Mouse (Mus musculus) intestine, embryonic 15.5 days (tissue): ENCODE measurements around the gene Krtap4-1. TPM values are rescaled to one million over a fixed set of nuclear protein-coding genes. Genes with fewer than 3 reads are reported as not detected.

Experiments
- ATAC-seq: fragments of 200-750 bp; cut with Nextera tagmentation; 2 replicates; pipeline ENCODE4 v1.8.0; 2017; ENCODE audit warnings: moderate TSS enrichment, moderate library complexity
- H3K27ac ChIP-seq: fragments of 300-500 bp; sonication (generic); 2 replicates; pipeline ENCODE4 v1.5.1; 2015; ENCODE audit warnings: mild to moderate bottlenecking, inconsistent platforms
- H3K27me3 ChIP-seq: fragments of 300-500 bp; sonication (generic); replicated peaks from 2 replicates; pipeline ENCODE4 v1.6.1; 2015; ENCODE audit warnings: inconsistent platforms
- H3K36me3 ChIP-seq: fragments of 300-500 bp; sonication (generic); 2 replicates; pipeline ENCODE4 v1.6.1; 2015; ENCODE audit warnings: inconsistent platforms
- H3K4me1 ChIP-seq: fragments of 300-500 bp; sonication (generic); replicated peaks from 2 replicates; pipeline ENCODE4 v1.6.1; 2015; ENCODE audit warnings: inconsistent platforms
- H3K4me2 ChIP-seq: fragments of 300-500 bp; sonication (generic); replicated peaks from 2 replicates; pipeline ENCODE4 v1.6.1; 2015; ENCODE audit warnings: mild to moderate bottlenecking, inconsistent platforms
- H3K4me3 ChIP-seq: fragments of 300-500 bp; sonication (generic); replicated peaks from 2 replicates; pipeline ENCODE4 v1.5.1; 2015; ENCODE audit warnings: inconsistent platforms
- H3K9ac ChIP-seq: fragments of 300-500 bp; sonication (generic); 2 replicates; pipeline ENCODE4 v1.6.1; 2015; ENCODE audit warnings: inconsistent platforms
- H3K9me3 ChIP-seq: fragments of 300-500 bp; sonication (generic); 2 replicates; pipeline ENCODE4 v1.6.1; 2016; ENCODE audit warnings: inconsistent platforms
- WGBS: fragments of 180-500 bp; shearing (Covaris S2); methylation state at CpG from one replicate; pipeline ENCODE4 v1.1.7; 2015; 5-methylcytosine and 5-hydroxymethylcytosine counted together
- polyA plus RNA-seq: library from polyadenylated mRNA; unstranded; fragments of >200 nt; fragmentation: Nextera tagmentation; extraction: Ambion mirVana; gene quantifications from 2 replicates; pipeline ENCODE4 v1.2.1, GENCODE M21; 2015

Krtap4-1 gene
- polyA plus RNA-seq, 1 experiment from 2014 or later = not detected

- Histone ChIP-seq H3K4me3 (no peak within 1 kb of the TSS), H3K4me1 (no peaks in the 10 kb centered on the region), H3K36me3 (no peaks in the 10 kb centered on the region), H3K9ac (no peak within 1 kb of the TSS), H3K27me3 (no peaks in the 10 kb centered on the region), H3K4me2 (no peak within 1 kb of the TSS), H3K27ac (no peak within 1 kb of the TSS), H3K9me3 (no peaks in the 10 kb centered on the region)
- ATAC-seq = no peak
- WGBS = 95% methylated on average over 6 of the region's 6 CpGs
These were observed 47.4 kb downstream of the Krtap4-1 start, which contains the start of gene Krtap1-5 for GRCm38 (mm10) chr11:99580636-99581035. TSS of gene Krtap1-5 (minus strand) at chr11:99581016.

Other genes starting within 250 kb of the Krtap4-1 start
- gene Krt10, start 238.9 kb downstream of the Krtap4-1 start, polyA plus RNA-seq = 18.3 and 21.2 TPM in 2 replicates
- gene Krt12, start 206.0 kb downstream of the Krtap4-1 start, polyA plus RNA-seq = not detected in 2 replicates
- gene Krt20, start 190.1 kb downstream of the Krtap4-1 start, polyA plus RNA-seq = 64.3 and 72.9 TPM in 2 replicates
- gene Krt23, start 135.1 kb downstream of the Krtap4-1 start, polyA plus RNA-seq = 12.2 and 13.1 TPM in 2 replicates
- gene Krt39, start 106.9 kb downstream of the Krtap4-1 start, polyA plus RNA-seq = not detected in 2 replicates
- gene Krt40, start 85.1 kb downstream of the Krtap4-1 start, polyA plus RNA-seq = not detected in 2 replicates
- gene Krtap3-3, start 77.4 kb downstream of the Krtap4-1 start, polyA plus RNA-seq = not detected in 2 replicates
- gene Krtap3-2, start 71.4 kb downstream of the Krtap4-1 start, polyA plus RNA-seq = not detected in 2 replicates
- gene Gm11939, start 68.8 kb downstream of the Krtap4-1 start, polyA plus RNA-seq = not detected in 2 replicates
- 0.30 TPM in 1 of 2 replicates, not detected in the other for gene Krtap3-1, start 61.6 kb downstream of the Krtap4-1 start, polyA plus RNA-seq
- not detected in 2 replicates for gene Krtap1-5, start 47.2 kb downstream of the Krtap4-1 start, polyA plus RNA-seq
- not detected in 2 replicates for gene Krtap1-4, start 44.6 kb downstream of the Krtap4-1 start, polyA plus RNA-seq
- gene Krtap1-3, start 36.9 kb downstream of the Krtap4-1 start, polyA plus RNA-seq = not detected in 2 replicates
- not detected in 2 replicates for gene Krtap9-3, start 30.1 kb downstream of the Krtap4-1 start, polyA plus RNA-seq
- not detected in 2 replicates for gene Gm11938, start 24.9 kb downstream of the Krtap4-1 start, polyA plus RNA-seq
- gene Gm11937, start 18.0 kb downstream of the Krtap4-1 start, polyA plus RNA-seq = not detected in 2 replicates
- not detected in 2 replicates for gene Krtap2-4, start 13.4 kb downstream of the Krtap4-1 start, polyA plus RNA-seq
- not detected in 2 replicates for gene Gm11562, start 7.8 kb downstream of the Krtap4-1 start, polyA plus RNA-seq
- gene Krtap4-2, start 6.8 kb upstream of the Krtap4-1 start, polyA plus RNA-seq = not detected in 2 replicates
- not detected in 2 replicates for gene Krtap4-7, start 15.9 kb upstream of the Krtap4-1 start, polyA plus RNA-seq
- gene Gm11555, start 22.0 kb upstream of the Krtap4-1 start, polyA plus RNA-seq = not detected in 2 replicates
- gene Gm11563, start 30.7 kb upstream of the Krtap4-1 start, polyA plus RNA-seq = not detected in 2 replicates
- not detected in 2 replicates for gene Krtap4-6, start 37.7 kb upstream of the Krtap4-1 start, polyA plus RNA-seq
- not detected in 2 replicates for gene Gm14190, start 62.5 kb upstream of the Krtap4-1 start, polyA plus RNA-seq
- not detected in 2 replicates for gene Gm14180, start 106.1 kb upstream of the Krtap4-1 start, polyA plus RNA-seq
- not detected in 2 replicates for gene Gm11595, start 144.7 kb upstream of the Krtap4-1 start, polyA plus RNA-seq
- not detected in 2 replicates for gene Krtap4-8, start 152.5 kb upstream of the Krtap4-1 start, polyA plus RNA-seq
- not detected in 2 replicates for gene Krtap4-9, start 157.0 kb upstream of the Krtap4-1 start, polyA plus RNA-seq
- not detected in 2 replicates for gene Gm11596, start 165.2 kb upstream of the Krtap4-1 start, polyA plus RNA-seq
- gene Gm11569, start 170.7 kb upstream of the Krtap4-1 start, polyA plus RNA-seq = not detected in 2 replicates
- not detected in 2 replicates for gene Gm11554, start 176.2 kb upstream of the Krtap4-1 start, polyA plus RNA-seq
- gene Krtap4-13, start 181.7 kb upstream of the Krtap4-1 start, polyA plus RNA-seq = not detected in 2 replicates
- gene Gm11564, start 187.4 kb upstream of the Krtap4-1 start, polyA plus RNA-seq = not detected in 2 replicates
- not detected in 2 replicates for gene 2300003K06Rik, start 209.8 kb upstream of the Krtap4-1 start, polyA plus RNA-seq
- gene Krtap4-16, start 223.4 kb upstream of the Krtap4-1 start, polyA plus RNA-seq = not detected in 2 replicates
- not detected in 2 replicates for gene Gm11568, start 229.7 kb upstream of the Krtap4-1 start, polyA plus RNA-seq
- gene Gm11559, start 236.2 kb upstream of the Krtap4-1 start, polyA plus RNA-seq = not detected in 2 replicates
- not detected in 2 replicates for gene Krtap9-1, start 245.2 kb upstream of the Krtap4-1 start, polyA plus RNA-seq